Mouse (Mus musculus): Measurements from ENCODE around the gene Ank2.

- no peak for TF ChIP-seq CTCF (IDR thresholded peaks at IDR 0.05; ENCODE audit: low read depth, low read length)
- TF ChIP-seq TAL1 (conservative IDR thresholded peaks at IDR 0.05; ENCODE audit: low read depth, low read length), result no peak
- no peak for TF ChIP-seq POLR2AphosphoS5 (IDR thresholded peaks at IDR 0.05; ENCODE audit: insufficient replicate concordance, low read depth, low read length)
- TF ChIP-seq GATA2 (IDR thresholded peaks at IDR 0.05; ENCODE audit: borderline replicate concordance, low read depth, low read length), result no peak
These were observed 580.2 kb downstream of the Ank2 start for GRCm38 (mm10) chr3:126918805-126919473.

All from G1E (cell line).